In genomic region chr4:136956751-136957446, GRCm38 (mm10) we compare ENCODE assay signal across 9 mouse cellular contexts. TPM values are rescaled to one million over a fixed set of nuclear protein-coding genes. Genes with fewer than 3 reads are reported as not detected.
A peak's percentile ranks its signal among the peaks of the same experiment; 100 is the strongest.
DNase-seq lines count a peak whose midpoint lies in the region; ATAC-seq and TF ChIP-seq lines count a peak whose summit lies in the region.
"Had no signal": no experiment of that assay in that cellular context is flagged by ENCODE, and none has a peak within 500 bp of the region (broad histone marks: within the 10 kb centered on the region; RNA-seq: fewer than 3 reads in every experiment).

Epha8 (minus strand) TSS chr4:136956816.

- TF ChIP-seq POLR2A in small intestine, adult 2 months (IDR thresholded peaks at IDR 0.05; ENCODE audit: low read depth, low read length), result no peak

- no peak within 1 kb of the TSS for H3K9ac ChIP-seq in heart, postnatal 0 days (replicated peaks; ENCODE audit: low read depth, low read length)
- peak within 1 kb of the TSS; percentile 30; the same call in 1 of the 2 replicates for H3K9ac ChIP-seq in embryonic facial prominence, embryonic 12.5 days
- H3K9ac ChIP-seq in limb, embryonic 11.5 days (ENCODE audit: low read length), result peak within 1 kb of the TSS; percentile 34

- no peak for TF ChIP-seq CTCF in heart, postnatal 0 days (IDR thresholded peaks at IDR 0.05; ENCODE audit: low read depth)
- TF ChIP-seq CTCF in small intestine, adult 2 months (IDR thresholded peaks at IDR 0.05; ENCODE audit: extremely low read depth, insufficient read length, insufficient replicate concordance, low read depth, low read length), result no peak

- peak within 1 kb of the TSS; percentile 33 for H3K4me3 ChIP-seq in heart, postnatal 0 days (ENCODE audit: low read depth, low read length)
- peak within 1 kb of the TSS; percentile 42 for H3K4me3 ChIP-seq in embryonic facial prominence, embryonic 12.5 days
- H3K4me3 ChIP-seq in limb, embryonic 11.5 days (ENCODE audit: low read depth, low read length), result peak within 1 kb of the TSS; percentile 32
- peak within 1 kb of the TSS; percentile 23; the same call in 1 of the 2 replicates for H3K4me3 ChIP-seq in small intestine, adult 2 months (ENCODE audit: low read depth, low read length)

- H3K9me3 ChIP-seq in heart, postnatal 0 days (replicated peaks; ENCODE audit: control insufficient read depth, low read length), result no peaks in the 10 kb centered on the region
- no peaks in the 10 kb centered on the region for H3K9me3 ChIP-seq in embryonic facial prominence, embryonic 12.5 days
- H3K9me3 ChIP-seq in limb, embryonic 11.5 days (ENCODE audit: control insufficient read depth, low read length), result no peaks in the 10 kb centered on the region

- DNase-seq in heart, postnatal 0 days (ENCODE audit: low spot score), result no peak
- no peak for DNase-seq in heart, adult 9 months (ENCODE audit: low spot score in 2 of 2)
- DNase-seq in R1 (ENCODE audit: low read depth, low spot score), result peak; percentile 16
- no peak for DNase-seq in limb, embryonic 11.5 days (ENCODE audit: low spot score)
- DNase-seq in thymus, postnatal 14 days, result no peak
- no peak for DNase-seq in spleen, postnatal 4 days (ENCODE audit: low spot score in 2 of 2)

- H3K27me3 ChIP-seq in heart, postnatal 0 days (ENCODE audit: control insufficient read depth, insufficient read depth, low read length), result peaks cover 91% of the 10 kb centered on the region
- peaks cover 78% of the 10 kb centered on the region for H3K27me3 ChIP-seq in embryonic facial prominence, embryonic 12.5 days
- H3K27me3 ChIP-seq in limb, embryonic 11.5 days (ENCODE audit: control insufficient read depth, insufficient read depth, low read length), result peaks cover 46% of the 10 kb centered on the region
- peaks cover 30% of the 10 kb centered on the region for H3K27me3 ChIP-seq in small intestine, adult 2 months (ENCODE audit: control insufficient read depth, insufficient read depth, low read length)

- no peaks in the 10 kb centered on the region for H3K4me1 ChIP-seq in heart, postnatal 0 days (ENCODE audit: control insufficient read depth, insufficient read depth)
- H3K4me1 ChIP-seq in embryonic facial prominence, embryonic 12.5 days, result peaks cover 24% of the 10 kb centered on the region
- peaks cover 17% of the 10 kb centered on the region for H3K4me1 ChIP-seq in limb, embryonic 11.5 days (ENCODE audit: control insufficient read depth, insufficient read depth, low read length)
- H3K4me1 ChIP-seq in small intestine, adult 2 months (ENCODE audit: control insufficient read depth, insufficient read depth, insufficient read length, low read length), result no peaks in the 10 kb centered on the region

- WGBS in heart, postnatal 0 days, result 2% methylated on average over 34 of the region's 75 CpGs
- WGBS in embryonic facial prominence, embryonic 12.5 days, result 2% methylated on average over 66 of the region's 75 CpGs
- 2% methylated on average over 38 of the region's 75 CpGs for WGBS in limb, embryonic 11.5 days
- WGBS in small intestine, adult 2 months, result 5% methylated on average over 67 of the region's 75 CpGs

- no peak for ATAC-seq in heart, postnatal 0 days (ENCODE audit: insufficient read depth, low read depth)
- ATAC-seq in embryonic facial prominence, embryonic 12.5 days (ENCODE audit: insufficient number of reproducible peaks, insufficient read depth, low FRiP score, low TSS enrichment), result no peak
- ATAC-seq in limb, embryonic 11.5 days (ENCODE audit: insufficient number of reproducible peaks, low FRiP score, low TSS enrichment, low read depth), result no peak

- H3K36me3 ChIP-seq in heart, postnatal 0 days (replicated peaks; ENCODE audit: control insufficient read depth, insufficient read depth, low read length), result no peaks in the 10 kb centered on the region
- H3K36me3 ChIP-seq in embryonic facial prominence, embryonic 12.5 days, result no peaks in the 10 kb centered on the region
- H3K36me3 ChIP-seq in limb, embryonic 11.5 days (ENCODE audit: control insufficient read depth, insufficient read depth, low read length), result no peaks in the 10 kb centered on the region
- no peaks in the 10 kb centered on the region for H3K36me3 ChIP-seq in small intestine, adult 2 months (ENCODE audit: control insufficient read depth, insufficient read depth, low read length)

- no peak for TF ChIP-seq EP300 in heart, postnatal 0 days (IDR thresholded peaks at IDR 0.05; ENCODE audit: low read depth)

- H3K4me2 ChIP-seq in heart, postnatal 0 days (ENCODE audit: low read depth, low read length), result peak within 1 kb of the TSS; percentile 59
- H3K4me2 ChIP-seq in embryonic facial prominence, embryonic 12.5 days (replicated peaks), result peak within 1 kb of the TSS; percentile 86
- H3K4me2 ChIP-seq in limb, embryonic 11.5 days (ENCODE audit: low read depth, severe bottlenecking), result peak within 1 kb of the TSS; percentile 96

- H3K27ac ChIP-seq in heart, postnatal 0 days (ENCODE audit: low read depth), result no peak within 1 kb of the TSS
- H3K27ac ChIP-seq in embryonic facial prominence, embryonic 12.5 days, result no peak within 1 kb of the TSS
- no peak within 1 kb of the TSS for H3K27ac ChIP-seq in limb, embryonic 11.5 days (replicated peaks; ENCODE audit: low read depth, low read length)
- H3K27ac ChIP-seq in small intestine, adult 2 months (ENCODE audit: insufficient read depth, low read depth, low read length), result no peak within 1 kb of the TSS

RNA-seq across cellular contexts. Expression of gene Epha8, which starts in this region (rescaled TPM):
- 0.08 and 0.19 TPM in 2 replicates for total RNA-seq in heart, postnatal 0 days (2014; rRNA removed; ENCODE audit: low replicate concordance)
- not detected in 2 replicates for polyA plus RNA-seq in heart, postnatal 0 days (2015; fragmentation: Nextera tagmentation; extraction: Ambion mirVana)
- 1.4 and 1.6 TPM in 2 replicates for polyA plus RNA-seq in embryonic facial prominence, embryonic 12.5 days (2016; fragmentation: Nextera tagmentation; extraction: Ambion mirVana)
- 0.09 and 0.23 TPM in 2 replicates for polyA plus RNA-seq in limb, embryonic 11.5 days (2014; fragmentation: Nextera tagmentation; extraction: Ambion mirVana)
- polyA plus RNA-seq in small intestine, adult 2 months (2012; rRNA removed), result 0.14 and 0.15 TPM in 2 replicates
- total RNA-seq: liver, adult 2 months had no signal
- polyA plus RNA-seq: liver, adult 2 months had no signal
